Mouse (Mus musculus): ENCODE measurements around the gene Lhx8. TPM values are rescaled to one million over a fixed set of nuclear protein-coding genes. Genes with fewer than 3 reads are reported as not detected.

The Lhx8 gene
- polyA plus RNA-seq, 1 experiment from 2014 or later, result 35.3 TPM

GRCm38 (mm10) chr3:154297499-154297898 lies 33.0 kb downstream of the Lhx8 start:
- Histone ChIP-seq H3K9me3 (ENCODE audit: control insufficient read depth, low read length) (no peaks in the 10 kb centered on the region), H3K9ac (replicated peaks; ENCODE audit: low read depth, low read length) (no peak overlapping the region), H3K27ac (ENCODE audit: low read length) (no peak overlapping the region), H3K36me3 (ENCODE audit: control insufficient read depth, insufficient read depth) (no peaks in the 10 kb centered on the region), H3K4me2 (ENCODE audit: low read length) (no peak overlapping the region), H3K27me3 (replicated peaks; ENCODE audit: control insufficient read depth, insufficient read depth, low read length) (no peaks in the 10 kb centered on the region), H3K4me1 (replicated peaks; ENCODE audit: control insufficient read depth, insufficient read depth, low read length) (no peaks in the 10 kb centered on the region; the same call in 1 of the 2 replicates), H3K4me3 (replicated peaks; ENCODE audit: low read length) (no peak overlapping the region)
- ATAC-seq, result peak; percentile 81
- 49% methylated on average over 6 of the region's 6 CpGs for WGBS

GRCm38 (mm10) chr3:154294924-154295834 lies 35.3 kb downstream of the Lhx8 start:
- Histone ChIP-seq H3K27ac (ENCODE audit: low read length) (no peak overlapping the region), H3K4me3 (replicated peaks; ENCODE audit: low read length) (no peak overlapping the region), H3K36me3 (ENCODE audit: control insufficient read depth, insufficient read depth) (no peaks in the 10 kb centered on the region), H3K4me2 (ENCODE audit: low read length) (no peak overlapping the region), H3K9ac (replicated peaks; ENCODE audit: low read depth, low read length) (no peak overlapping the region), H3K9me3 (ENCODE audit: control insufficient read depth, low read length) (no peaks in the 10 kb centered on the region), H3K4me1 (replicated peaks; ENCODE audit: control insufficient read depth, insufficient read depth, low read length) (no peaks in the 10 kb centered on the region; the same call in 1 of the 2 replicates), H3K27me3 (replicated peaks; ENCODE audit: control insufficient read depth, insufficient read depth, low read length) (no peaks in the 10 kb centered on the region)
- ATAC-seq, result no peak
- 95% methylated on average over 17 of the region's 17 CpGs for WGBS

- Histone ChIP-seq H3K4me2 (ENCODE audit: low read length) (no peak overlapping the region), H3K4me3 (replicated peaks; ENCODE audit: low read length) (no peak overlapping the region), H3K27ac (ENCODE audit: low read length) (no peak overlapping the region), H3K4me1 (replicated peaks; ENCODE audit: control insufficient read depth, insufficient read depth, low read length) (no peaks in the 10 kb centered on the region; the same call in 1 of the 2 replicates), H3K9ac (replicated peaks; ENCODE audit: low read depth, low read length) (no peak overlapping the region), H3K9me3 (ENCODE audit: control insufficient read depth, low read length) (no peaks in the 10 kb centered on the region), H3K27me3 (replicated peaks; ENCODE audit: control insufficient read depth, insufficient read depth, low read length) (no peaks in the 10 kb centered on the region), H3K36me3 (ENCODE audit: control insufficient read depth, insufficient read depth) (no peaks in the 10 kb centered on the region)
- 80% methylated on average over 9 of the region's 9 CpGs for WGBS
- no peak for ATAC-seq
Measured at GRCm38 (mm10) chr3:154293839-154294490, 36.5 kb downstream of the Lhx8 start.

DNA sequence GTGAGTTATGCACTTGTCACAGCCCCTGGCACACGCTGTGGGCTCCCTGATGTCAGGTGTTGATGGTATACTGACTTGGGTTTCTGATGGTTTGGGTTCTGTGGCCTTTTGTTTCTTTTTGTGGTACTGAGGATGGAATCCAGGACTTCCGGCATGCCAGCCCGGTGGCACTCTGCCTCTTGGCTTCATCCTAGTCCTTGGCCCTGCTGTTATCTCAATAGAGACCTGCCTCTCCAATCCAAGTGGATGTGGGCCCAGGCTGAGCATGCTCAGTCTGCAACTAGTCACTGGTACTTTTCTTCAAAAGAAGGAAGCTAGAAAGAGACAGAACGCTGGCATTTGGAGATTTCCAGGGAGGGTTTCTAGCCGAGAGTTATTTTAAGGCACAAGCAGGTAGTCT lies 38.3 kb downstream of the Lhx8 start:
- no peak overlapping the region for H3K27ac ChIP-seq (ENCODE audit: low read length)
- no peaks in the 10 kb centered on the region for H3K4me1 ChIP-seq (replicated peaks; ENCODE audit: control insufficient read depth, insufficient read depth, low read length)
- no peak overlapping the region for H3K9ac ChIP-seq (replicated peaks; ENCODE audit: low read depth, low read length)
- no peak overlapping the region for H3K4me2 ChIP-seq (ENCODE audit: low read length)
- ATAC-seq, result 0 out of 2 replicates have a peak, but pooled peaks have one; percentile 47
- 67% methylated on average over 5 of the region's 5 CpGs for WGBS
- H3K4me3 ChIP-seq (replicated peaks; ENCODE audit: low read length), result no peak overlapping the region
- H3K9me3 ChIP-seq (ENCODE audit: control insufficient read depth, low read length), result no peaks in the 10 kb centered on the region
- no peaks in the 10 kb centered on the region for H3K36me3 ChIP-seq (ENCODE audit: control insufficient read depth, insufficient read depth)
- H3K27me3 ChIP-seq (replicated peaks; ENCODE audit: control insufficient read depth, insufficient read depth, low read length), result no peaks in the 10 kb centered on the region

GRCm38 (mm10) chr3:154290351-154290750 lies 40.1 kb downstream of the Lhx8 start:
- H3K9ac ChIP-seq (replicated peaks; ENCODE audit: low read depth, low read length), result no peak overlapping the region
- H3K4me3 ChIP-seq (replicated peaks; ENCODE audit: low read length), result no peak overlapping the region
- H3K4me2 ChIP-seq (ENCODE audit: low read length), result no peak overlapping the region
- H3K27ac ChIP-seq (ENCODE audit: low read length), result no peak overlapping the region
- H3K36me3 ChIP-seq (ENCODE audit: control insufficient read depth, insufficient read depth), result no peaks in the 10 kb centered on the region
- no peaks in the 10 kb centered on the region for H3K27me3 ChIP-seq (replicated peaks; ENCODE audit: control insufficient read depth, insufficient read depth, low read length)
- H3K4me1 ChIP-seq (replicated peaks; ENCODE audit: control insufficient read depth, insufficient read depth, low read length), result no peaks in the 10 kb centered on the region
- ATAC-seq, result no peak
- 89% methylated on average over 2 of the region's 2 CpGs for WGBS
- H3K9me3 ChIP-seq (ENCODE audit: control insufficient read depth, low read length), result no peaks in the 10 kb centered on the region

GRCm38 (mm10) chr3:154288429-154289069 lies 41.9 kb downstream of the Lhx8 start:
- Histone ChIP-seq H3K27ac (ENCODE audit: low read length) (no peak overlapping the region), H3K9ac (replicated peaks; ENCODE audit: low read depth, low read length) (no peak overlapping the region), H3K4me2 (ENCODE audit: low read length) (no peak overlapping the region), H3K27me3 (replicated peaks; ENCODE audit: control insufficient read depth, insufficient read depth, low read length) (no peaks in the 10 kb centered on the region), H3K36me3 (ENCODE audit: control insufficient read depth, insufficient read depth) (no peaks in the 10 kb centered on the region), H3K4me3 (replicated peaks; ENCODE audit: low read length) (no peak overlapping the region), H3K9me3 (ENCODE audit: control insufficient read depth, low read length) (no peaks in the 10 kb centered on the region), H3K4me1 (replicated peaks; ENCODE audit: control insufficient read depth, insufficient read depth, low read length) (no peaks in the 10 kb centered on the region)
- ATAC-seq, result no peak
- 83% methylated on average over 4 of the region's 4 CpGs for WGBS

DNA sequence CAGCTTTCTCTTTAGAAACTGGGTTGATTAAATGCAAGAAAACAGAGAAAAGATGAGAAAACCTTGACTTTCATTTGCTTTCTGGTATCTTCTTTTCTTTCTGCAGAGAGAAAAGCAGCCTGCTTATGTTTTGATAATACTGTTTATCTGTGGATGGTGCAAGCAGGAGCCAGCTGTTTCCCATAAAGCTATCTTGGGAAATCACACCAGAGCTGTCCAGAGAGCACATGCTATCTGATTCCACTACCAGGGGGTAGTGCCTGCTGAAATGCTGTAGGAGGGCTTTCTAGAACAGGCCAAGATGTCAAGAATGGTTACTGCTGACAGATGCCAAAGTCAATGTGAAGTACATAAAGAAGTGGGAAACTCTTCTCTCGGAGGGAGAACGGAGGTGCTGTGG lies 43.2 kb downstream of the Lhx8 start:
- Histone ChIP-seq H3K9me3 (ENCODE audit: control insufficient read depth, low read length) (no peaks in the 10 kb centered on the region), H3K27ac (ENCODE audit: low read length) (no peak overlapping the region), H3K27me3 (replicated peaks; ENCODE audit: control insufficient read depth, insufficient read depth, low read length) (no peaks in the 10 kb centered on the region), H3K36me3 (ENCODE audit: control insufficient read depth, insufficient read depth) (no peaks in the 10 kb centered on the region), H3K4me3 (replicated peaks; ENCODE audit: low read length) (no peak overlapping the region), H3K4me1 (replicated peaks; ENCODE audit: control insufficient read depth, insufficient read depth, low read length) (no peaks in the 10 kb centered on the region), H3K4me2 (ENCODE audit: low read length) (no peak overlapping the region), H3K9ac (replicated peaks; ENCODE audit: low read depth, low read length) (no peak overlapping the region)
- ATAC-seq, result no peak
- 100% methylated on average over 2 of the region's 2 CpGs for WGBS

GRCm38 (mm10) chr3:154285351-154285750 lies 45.1 kb downstream of the Lhx8 start:
- no peak overlapping the region for H3K4me2 ChIP-seq (ENCODE audit: low read length)
- ATAC-seq, result no peak
- no peaks in the 10 kb centered on the region for H3K36me3 ChIP-seq (ENCODE audit: control insufficient read depth, insufficient read depth)
- H3K27ac ChIP-seq (ENCODE audit: low read length), result no peak overlapping the region
- WGBS, result 54% methylated on average over 4 of the region's 4 CpGs
- no peaks in the 10 kb centered on the region for H3K9me3 ChIP-seq (ENCODE audit: control insufficient read depth, low read length)
- H3K4me3 ChIP-seq (replicated peaks; ENCODE audit: low read length), result no peak overlapping the region
- H3K27me3 ChIP-seq (replicated peaks; ENCODE audit: control insufficient read depth, insufficient read depth, low read length), result no peaks in the 10 kb centered on the region
- no peaks in the 10 kb centered on the region for H3K4me1 ChIP-seq (replicated peaks; ENCODE audit: control insufficient read depth, insufficient read depth, low read length)
- no peak overlapping the region for H3K9ac ChIP-seq (replicated peaks; ENCODE audit: low read depth, low read length)

DNA sequence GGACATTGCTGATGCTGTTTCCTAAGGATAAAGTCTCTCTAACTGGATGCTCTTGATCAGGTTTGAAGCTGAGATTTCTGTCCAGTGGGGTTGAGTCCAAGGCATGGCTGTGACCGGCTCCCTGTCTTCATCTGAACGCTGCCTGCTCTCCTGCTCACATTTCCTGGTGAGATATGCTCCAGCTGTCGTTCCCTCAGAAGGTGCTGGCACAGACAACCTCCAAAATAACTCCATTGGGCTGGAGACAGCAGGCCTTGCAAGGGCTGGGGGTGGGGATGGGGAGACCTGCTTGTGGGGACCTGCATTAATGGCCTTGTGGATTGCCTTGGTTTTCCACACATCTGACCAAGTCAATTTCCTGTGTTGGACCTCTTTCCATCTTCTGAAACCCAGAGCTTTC lies 46.2 kb downstream of the Lhx8 start:
- WGBS, result 88% methylated on average over 3 of the region's 3 CpGs
- H3K27ac ChIP-seq (ENCODE audit: low read length), result no peak overlapping the region
- H3K4me3 ChIP-seq (replicated peaks; ENCODE audit: low read length), result no peak overlapping the region
- H3K9ac ChIP-seq (replicated peaks; ENCODE audit: low read depth, low read length), result no peak overlapping the region
- no peaks in the 10 kb centered on the region for H3K27me3 ChIP-seq (replicated peaks; ENCODE audit: control insufficient read depth, insufficient read depth, low read length)
- no peaks in the 10 kb centered on the region for H3K9me3 ChIP-seq (ENCODE audit: control insufficient read depth, low read length)
- H3K4me1 ChIP-seq (replicated peaks; ENCODE audit: control insufficient read depth, insufficient read depth, low read length), result no peaks in the 10 kb centered on the region
- H3K36me3 ChIP-seq (ENCODE audit: control insufficient read depth, insufficient read depth), result no peaks in the 10 kb centered on the region
- no peak for ATAC-seq
- no peak overlapping the region for H3K4me2 ChIP-seq (ENCODE audit: low read length)
